Mouse (Mus musculus): Measurements from ENCODE around the gene Arpc2. TPM values are rescaled to one million over a fixed set of nuclear protein-coding genes. Genes with fewer than 3 reads are reported as not detected.
A peak's percentile ranks its signal among the peaks of the same experiment; 100 is the strongest.

The Arpc2 gene
- polyA plus RNA-seq, 1 experiment: 214 TPM

DNA sequence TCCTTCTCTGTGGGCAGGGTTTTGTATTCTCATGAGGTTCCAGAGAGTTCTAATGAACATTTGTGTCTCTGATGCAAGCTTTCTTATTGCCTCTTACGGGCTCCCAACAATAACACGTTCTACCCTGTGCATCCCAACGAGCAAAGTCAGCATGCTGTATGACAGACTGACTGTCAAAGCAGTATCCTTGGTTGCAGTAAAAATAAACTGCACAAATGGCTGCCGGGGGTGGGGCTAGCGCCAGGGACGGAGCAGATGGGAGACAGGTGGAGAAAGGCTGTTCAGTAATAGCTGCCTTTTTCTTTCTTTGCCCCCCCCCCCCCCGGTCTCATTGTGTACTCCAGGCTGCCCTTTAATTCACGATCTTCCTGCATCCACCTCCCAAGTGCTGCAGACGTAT is 28.0 kb upstream of the Arpc2 start:
- TF ChIP-seq MAX (IDR thresholded peaks at IDR 0.05; ENCODE audit: low read depth): no peak
- peak in 2 of 3 experiments; percentile 38 to 65 for TF ChIP-seq MYOD1 (IDR thresholded peaks at IDR 0.05; ENCODE audit: control insufficient read depth in 1 of 3, insufficient read length in 2 of 3, low read depth in 2 of 3)
- TF ChIP-seq POLR2A (IDR thresholded peaks at IDR 0.05; ENCODE audit: insufficient read length, low read depth): no peak
- no peak for TF ChIP-seq E2F4 (IDR thresholded peaks at IDR 0.05; ENCODE audit: insufficient read depth)
- TF ChIP-seq CEBPB (IDR thresholded peaks at IDR 0.05; ENCODE audit: insufficient read depth, poor library complexity, severe bottlenecking): no peak
- no peak for TF ChIP-seq TCF3 (IDR thresholded peaks at IDR 0.05; ENCODE audit: insufficient read length, low read depth)
- TF ChIP-seq TCF12 (IDR thresholded peaks at IDR 0.05; ENCODE audit: insufficient read depth, poor library complexity, severe bottlenecking): no peak
- TF ChIP-seq POLR2AphosphoS2 (IDR thresholded peaks at IDR 0.05; ENCODE audit: insufficient read length, low read depth): no peak
- TF ChIP-seq USF1 (IDR thresholded peaks at IDR 0.05; ENCODE audit: low read depth): no peak
- peak in 1 of 3 experiments; percentile 70 for TF ChIP-seq MYOG (IDR thresholded peaks at IDR 0.05; ENCODE audit: control insufficient read depth in 1 of 3, insufficient read depth in 1 of 3, insufficient read length in 2 of 3, low read depth in 2 of 3)
- no peak for TF ChIP-seq REST (IDR thresholded peaks at IDR 0.05; ENCODE audit: insufficient read depth, insufficient read length)
- TF ChIP-seq SRF (IDR thresholded peaks at IDR 0.05; ENCODE audit: control insufficient read depth, insufficient read length, low read depth): no peak
- no peak overlapping the region for H3ac ChIP-seq (ENCODE audit: control insufficient read depth, insufficient read length)
- peaks cover 13% of the 10 kb centered on the region for H3K27me3 ChIP-seq (ENCODE audit: control insufficient read depth, insufficient read depth, insufficient read length)
- H3K36me3 ChIP-seq (ENCODE audit: control insufficient read depth, insufficient read depth): no peaks in the 10 kb centered on the region
- no peaks in the 10 kb centered on the region for H3K79me2 ChIP-seq (ENCODE audit: control insufficient read depth, insufficient read depth)
- H3K4me3 ChIP-seq: no peak overlapping the region
- peak overlapping the region; percentile 12 for H3K4me2 ChIP-seq (ENCODE audit: low read depth)

DNA sequence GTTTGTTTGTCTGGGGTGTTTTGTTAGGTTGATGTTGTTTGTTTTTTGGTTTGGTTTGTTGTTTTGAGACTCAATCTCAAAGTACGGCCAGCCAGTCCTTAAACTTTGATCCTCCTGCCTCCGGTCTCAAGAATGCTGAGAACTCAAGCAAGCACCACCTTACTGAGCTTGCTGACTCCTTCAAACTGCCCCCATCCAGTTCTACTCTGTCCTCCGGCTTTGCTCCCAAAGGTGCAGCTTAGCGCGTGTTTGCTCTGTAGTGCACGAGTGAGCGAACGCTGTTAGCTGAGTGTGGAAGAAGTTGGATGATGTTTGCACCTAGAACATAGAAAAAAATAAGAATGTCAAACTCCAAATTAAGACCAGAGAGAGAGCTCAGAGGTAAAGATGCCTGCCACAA is 26.9 kb upstream of the Arpc2 start:
- Histone ChIP-seq H3ac (ENCODE audit: control insufficient read depth, insufficient read length) (no peak overlapping the region), H3K4me2 (ENCODE audit: low read depth) (no peak overlapping the region), H3K36me3 (ENCODE audit: control insufficient read depth, insufficient read depth) (no peaks in the 10 kb centered on the region), H3K79me2 (ENCODE audit: control insufficient read depth, insufficient read depth) (no peaks in the 10 kb centered on the region), H3K27me3 (ENCODE audit: control insufficient read depth, insufficient read depth, insufficient read length) (peaks cover 13% of the 10 kb centered on the region), H3K4me3 (no peak overlapping the region)
- TF ChIP-seq TCF12 (IDR thresholded peaks at IDR 0.05; ENCODE audit: insufficient read depth, poor library complexity, severe bottlenecking) (no peak), MAX (IDR thresholded peaks at IDR 0.05; ENCODE audit: low read depth) (no peak), TCF3 (IDR thresholded peaks at IDR 0.05; ENCODE audit: insufficient read length, low read depth) (no peak), POLR2A (IDR thresholded peaks at IDR 0.05; ENCODE audit: insufficient read length, low read depth) (no peak), MYOD1 (IDR thresholded peaks at IDR 0.05; ENCODE audit: control insufficient read depth in 1 of 3, insufficient read length in 2 of 3, low read depth in 2 of 3) (no peak), USF1 (IDR thresholded peaks at IDR 0.05; ENCODE audit: low read depth) (no peak), MYOG (IDR thresholded peaks at IDR 0.05; ENCODE audit: control insufficient read depth in 1 of 3, insufficient read depth in 1 of 3, insufficient read length in 2 of 3, low read depth in 2 of 3) (no peak)

DNA sequence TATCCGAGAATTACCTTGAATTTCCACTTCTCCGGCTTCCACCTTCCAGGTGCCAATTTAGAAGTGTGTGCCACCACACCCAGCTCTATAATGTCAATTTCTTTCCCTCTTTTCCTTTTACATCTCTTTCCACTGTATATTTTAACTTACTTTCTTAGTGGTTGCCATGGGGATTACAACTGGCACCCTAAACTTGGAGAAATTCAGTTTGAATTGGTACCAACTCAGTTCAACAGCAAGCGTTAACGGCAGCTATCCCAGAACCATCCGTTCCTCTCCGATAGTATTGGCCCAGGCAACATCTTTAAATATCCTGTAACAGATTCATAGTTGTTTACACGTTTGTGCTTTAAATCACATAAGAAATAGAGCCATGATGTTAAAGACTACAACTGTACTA is 16.0 kb upstream of the Arpc2 start:
- Histone ChIP-seq H3K27me3 (ENCODE audit: control insufficient read depth, insufficient read depth, insufficient read length) (peaks cover 11% of the 10 kb centered on the region), H3ac (ENCODE audit: control insufficient read depth, insufficient read length) (no peak overlapping the region), H3K36me3 (ENCODE audit: control insufficient read depth, insufficient read depth) (no peaks in the 10 kb centered on the region), H3K4me3 (no peak overlapping the region), H3K79me2 (ENCODE audit: control insufficient read depth, insufficient read depth) (no peaks in the 10 kb centered on the region), H3K4me2 (ENCODE audit: low read depth) (no peak overlapping the region)
- no peak for TF ChIP-seq TCF12 (IDR thresholded peaks at IDR 0.05; ENCODE audit: insufficient read depth, poor library complexity, severe bottlenecking)
- no peak for TF ChIP-seq CEBPB (IDR thresholded peaks at IDR 0.05; ENCODE audit: insufficient read depth, poor library complexity, severe bottlenecking)
- TF ChIP-seq POLR2A (IDR thresholded peaks at IDR 0.05; ENCODE audit: insufficient read length, low read depth): no peak
- TF ChIP-seq USF1 (IDR thresholded peaks at IDR 0.05; ENCODE audit: low read depth): no peak
- no peak for TF ChIP-seq POLR2AphosphoS2 (IDR thresholded peaks at IDR 0.05; ENCODE audit: insufficient read length, low read depth)
- TF ChIP-seq E2F4 (IDR thresholded peaks at IDR 0.05; ENCODE audit: insufficient read depth): no peak
- TF ChIP-seq SRF (IDR thresholded peaks at IDR 0.05; ENCODE audit: control insufficient read depth, insufficient read length, low read depth): no peak
- TF ChIP-seq MYOD1 (IDR thresholded peaks at IDR 0.05; ENCODE audit: control insufficient read depth in 1 of 3, insufficient read length in 2 of 3, low read depth in 2 of 3): no peak
- TF ChIP-seq MYOG (IDR thresholded peaks at IDR 0.05; ENCODE audit: control insufficient read depth in 1 of 3, insufficient read depth in 1 of 3, insufficient read length in 2 of 3, low read depth in 2 of 3): no peak
- no peak for TF ChIP-seq MAX (IDR thresholded peaks at IDR 0.05; ENCODE audit: low read depth)
- TF ChIP-seq TCF3 (IDR thresholded peaks at IDR 0.05; ENCODE audit: insufficient read length, low read depth): no peak
- TF ChIP-seq REST (IDR thresholded peaks at IDR 0.05; ENCODE audit: insufficient read depth, insufficient read length): no peak

GRCm38 (mm10) chr1:74227317-74227716 is 8.6 kb upstream of the Arpc2 start:
- H3ac ChIP-seq (ENCODE audit: control insufficient read depth, insufficient read length): no peak overlapping the region
- no peaks in the 10 kb centered on the region for H3K36me3 ChIP-seq (ENCODE audit: control insufficient read depth, insufficient read depth)
- peaks cover 4% of the 10 kb centered on the region for H3K27me3 ChIP-seq (ENCODE audit: control insufficient read depth, insufficient read depth, insufficient read length)
- H3K4me3 ChIP-seq: no peak overlapping the region
- no peaks in the 10 kb centered on the region for H3K79me2 ChIP-seq (ENCODE audit: control insufficient read depth, insufficient read depth)
- no peak overlapping the region for H3K4me2 ChIP-seq (ENCODE audit: low read depth)
- no peak for TF ChIP-seq POLR2AphosphoS2 (IDR thresholded peaks at IDR 0.05; ENCODE audit: insufficient read length, low read depth)
- no peak for TF ChIP-seq MYOD1 (IDR thresholded peaks at IDR 0.05; ENCODE audit: control insufficient read depth in 1 of 3, insufficient read length in 2 of 3, low read depth in 2 of 3)
- TF ChIP-seq USF1 (IDR thresholded peaks at IDR 0.05; ENCODE audit: low read depth): no peak
- TF ChIP-seq CEBPB (IDR thresholded peaks at IDR 0.05; ENCODE audit: insufficient read depth, poor library complexity, severe bottlenecking): no peak
- TF ChIP-seq TCF3 (IDR thresholded peaks at IDR 0.05; ENCODE audit: insufficient read length, low read depth): no peak
- no peak for TF ChIP-seq MYOG (IDR thresholded peaks at IDR 0.05; ENCODE audit: control insufficient read depth in 1 of 3, insufficient read depth in 1 of 3, insufficient read length in 2 of 3, low read depth in 2 of 3)
- no peak for TF ChIP-seq MAX (IDR thresholded peaks at IDR 0.05; ENCODE audit: low read depth)
- TF ChIP-seq POLR2A (IDR thresholded peaks at IDR 0.05; ENCODE audit: insufficient read length, low read depth): no peak
- TF ChIP-seq TCF12 (IDR thresholded peaks at IDR 0.05; ENCODE audit: insufficient read depth, poor library complexity, severe bottlenecking): no peak
- no peak for TF ChIP-seq REST (IDR thresholded peaks at IDR 0.05; ENCODE audit: insufficient read depth, insufficient read length)
- TF ChIP-seq SRF (IDR thresholded peaks at IDR 0.05; ENCODE audit: control insufficient read depth, insufficient read length, low read depth): no peak
- TF ChIP-seq E2F4 (IDR thresholded peaks at IDR 0.05; ENCODE audit: insufficient read depth): no peak

Measured in myocyte (in vitro differentiated cells).